Mouse (Mus musculus) liver, embryonic 16.5 days (tissue): ENCODE results near the gene Plau. TPM values are rescaled to one million over a fixed set of nuclear protein-coding genes. Genes with fewer than 3 reads are reported as not detected.
A peak's percentile ranks its signal among the peaks of the same experiment; 100 is the strongest.

Source experiments
- ATAC-seq: fragments of 200-750 bp; cut with Nextera tagmentation; 2 replicates; pipeline ENCODE4 v1.8.0; 2017; ENCODE audit warnings: low read depth, mild to moderate bottlenecking, moderate number of reproducible peaks, moderate library complexity
- H3K27ac ChIP-seq: fragments of 300-500 bp; sonication (generic); 2 replicates; pipeline ENCODE4 v1.5.1; 2014; ENCODE audit warnings: mild to moderate bottlenecking, low read length
- H3K27me3 ChIP-seq: fragments of 300-500 bp; sonication (generic); 2 replicates; pipeline ENCODE4 v1.6.1; 2014; ENCODE audit warnings: low read depth, low read length, mixed read lengths; ENCODE audit not compliant: control insufficient read depth, insufficient read depth
- H3K36me3 ChIP-seq: fragments of 300-500 bp; sonication (generic); 2 replicates; pipeline ENCODE4 v1.6.1; 2014; ENCODE audit warnings: mild to moderate bottlenecking; ENCODE audit not compliant: control insufficient read depth, insufficient read depth
- H3K4me1 ChIP-seq: fragments of 300-500 bp; sonication (generic); 2 replicates; pipeline ENCODE4 v1.6.1; 2014; ENCODE audit warnings: low read depth, low read length, mixed read lengths; ENCODE audit not compliant: control insufficient read depth
- H3K4me2 ChIP-seq: fragments of 300-500 bp; sonication (generic); 2 replicates; pipeline ENCODE4 v1.6.1; 2014; ENCODE audit warnings: low read depth, low read length, mixed read lengths
- H3K4me3 ChIP-seq: fragments of 300-500 bp; sonication (generic); 2 replicates; pipeline ENCODE4 v1.5.1; 2014; ENCODE audit warnings: low read depth, mild to moderate bottlenecking, low read length
- H3K9ac ChIP-seq: fragments of 300-500 bp; sonication (generic); 2 replicates; pipeline ENCODE4 v1.6.1; 2014; ENCODE audit warnings: low read depth, low read length
- H3K9me3 ChIP-seq: fragments of 300-500 bp; sonication (generic); replicated peaks from 2 replicates; pipeline ENCODE4 v1.6.1; 2016; ENCODE audit warnings: low read length; ENCODE audit not compliant: control insufficient read depth
- WGBS: fragments of 180-500 bp; shearing (Covaris S2); extraction: QIAGEN DNeasy Blood & Tissue Kit; methylation state at CpG from one replicate; pipeline ENCODE4 v1.1.7; 2014; ENCODE audit not compliant: insufficient replicate concordance; 5-methylcytosine and 5-hydroxymethylcytosine counted together
- polyA plus RNA-seq: library from polyadenylated mRNA; unstranded; fragments of >200 nt; fragmentation: Nextera tagmentation; extraction: Ambion mirVana; gene quantifications from 2 replicates; pipeline ENCODE4 v1.2.1, GENCODE M21; 2015

Plau gene
- polyA plus RNA-seq, 1 experiment from 2014 or later, result 1.2 TPM

DNA sequence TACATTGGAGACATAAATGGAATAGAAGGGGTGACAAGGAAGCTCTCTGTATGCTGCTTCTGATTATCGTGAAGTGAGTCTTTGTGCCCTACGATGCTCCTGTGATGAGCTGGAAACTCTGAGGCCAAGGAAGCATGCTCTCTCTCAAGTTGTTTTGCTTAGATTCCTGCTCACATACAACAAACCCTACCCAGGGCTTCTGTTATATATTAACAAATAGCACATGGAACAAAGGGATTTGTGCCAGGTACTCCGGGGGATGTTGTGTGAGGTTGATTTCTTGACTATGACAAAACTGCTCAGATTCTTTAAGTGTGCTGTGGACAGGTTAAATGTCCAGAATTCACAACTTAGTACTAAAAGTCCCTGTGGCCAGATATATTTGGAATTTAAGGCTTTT is 33.6 kb downstream of the Plau start:
- Histone ChIP-seq H3K4me1 (peaks cover 9% of the 10 kb centered on the region), H3K27me3 (no peaks in the 10 kb centered on the region), H3K36me3 (no peaks in the 10 kb centered on the region), H3K27ac (no peak overlapping the region), H3K4me3 (no peak overlapping the region), H3K4me2 (no peak overlapping the region), H3K9me3 (no peaks in the 10 kb centered on the region), H3K9ac (no peak overlapping the region)
- ATAC-seq, result no peak
- 78% methylated on average over 3 of the region's 3 CpGs for WGBS

DNA sequence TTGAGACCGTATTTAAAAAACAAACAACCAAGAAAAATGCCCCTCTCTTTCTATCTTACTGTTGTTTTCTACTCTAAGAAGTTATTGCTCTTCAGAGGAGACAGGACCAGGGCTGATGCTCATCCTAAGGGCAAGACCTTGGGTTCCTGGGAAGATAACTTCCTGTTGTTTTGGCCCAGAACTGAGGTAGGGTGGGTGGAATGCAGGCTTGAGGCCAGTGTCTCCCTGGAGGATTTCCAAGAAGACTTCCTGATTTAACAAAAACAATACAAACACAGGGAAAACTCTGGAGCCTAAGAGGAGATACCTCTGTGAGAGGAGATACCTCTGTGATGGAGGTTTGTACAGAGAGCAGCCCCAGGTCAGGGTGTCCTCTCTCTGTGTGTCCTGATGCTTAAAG is 35.0 kb downstream of the Plau start:
- Histone ChIP-seq H3K36me3 (no peaks in the 10 kb centered on the region), H3K4me3 (no peak overlapping the region), H3K9ac (no peak overlapping the region), H3K4me1 (peaks cover 9% of the 10 kb centered on the region), H3K9me3 (no peaks in the 10 kb centered on the region), H3K4me2 (no peak overlapping the region), H3K27ac (no peak overlapping the region), H3K27me3 (no peaks in the 10 kb centered on the region)
- WGBS, result 74% methylated on average over 1 of the region's 1 CpGs
- no peak for ATAC-seq

DNA sequence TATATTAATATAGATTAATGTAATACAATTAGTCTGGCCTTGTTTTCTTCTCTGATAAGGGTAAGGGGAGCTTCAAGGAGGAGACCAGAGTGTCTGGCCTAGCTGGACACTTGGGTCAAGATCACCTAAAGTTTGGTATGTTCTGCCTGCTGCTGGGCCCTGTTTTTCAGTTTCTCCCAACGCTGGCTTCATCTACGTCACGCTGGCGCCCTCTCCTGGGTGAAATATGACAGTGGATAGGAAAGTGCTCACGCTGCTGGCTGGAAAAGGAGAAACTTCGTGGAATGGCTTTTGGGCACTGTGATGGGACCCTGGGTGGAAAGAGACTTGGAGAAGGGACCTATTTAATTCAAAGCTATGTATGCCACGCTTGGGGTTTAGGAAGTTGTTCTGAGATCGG is 36.8 kb downstream of the Plau start:
- Histone ChIP-seq H3K4me3 (no peak overlapping the region), H3K36me3 (no peaks in the 10 kb centered on the region), H3K9ac (peak overlapping the region; percentile 25; the same call in 1 of the 2 replicates), H3K27me3 (no peaks in the 10 kb centered on the region), H3K4me2 (peak overlapping the region; percentile 27; the same call in 1 of the 2 replicates), H3K27ac (no peak overlapping the region), H3K9me3 (no peaks in the 10 kb centered on the region), H3K4me1 (peaks cover 9% of the 10 kb centered on the region)
- ATAC-seq, result no peak
- WGBS, result 1% methylated on average over 8 of the region's 8 CpGs

DNA sequence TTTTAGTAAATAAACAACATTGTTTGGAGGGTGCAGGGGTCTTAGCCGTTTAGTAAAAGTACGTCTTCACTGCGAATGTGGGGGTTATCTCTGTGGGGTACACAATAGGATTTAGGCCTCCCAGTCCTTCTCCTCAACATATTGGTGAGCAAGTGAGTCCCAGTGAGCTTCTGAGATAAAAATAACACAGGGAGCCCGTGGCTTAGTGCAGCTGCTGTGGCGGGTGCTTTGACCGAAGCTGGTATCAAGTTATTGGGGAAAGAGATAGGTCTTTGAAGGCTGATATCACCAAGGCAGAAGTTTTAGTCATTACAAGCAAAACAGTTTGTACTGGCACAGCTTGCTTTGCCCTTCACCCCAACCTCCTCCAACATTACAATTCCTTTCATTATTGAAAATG is 37.5 kb downstream of the Plau start:
- Histone ChIP-seq H3K27ac (no peak overlapping the region), H3K9ac (peak overlapping the region; percentile 25), H3K36me3 (no peaks in the 10 kb centered on the region), H3K4me2 (peak overlapping the region; percentile 27), H3K9me3 (no peaks in the 10 kb centered on the region), H3K4me3 (no peak overlapping the region), H3K4me1 (peaks cover 9% of the 10 kb centered on the region), H3K27me3 (no peaks in the 10 kb centered on the region)
- 6% methylated on average over 6 of the region's 6 CpGs for WGBS
- ATAC-seq, result no peak

DNA sequence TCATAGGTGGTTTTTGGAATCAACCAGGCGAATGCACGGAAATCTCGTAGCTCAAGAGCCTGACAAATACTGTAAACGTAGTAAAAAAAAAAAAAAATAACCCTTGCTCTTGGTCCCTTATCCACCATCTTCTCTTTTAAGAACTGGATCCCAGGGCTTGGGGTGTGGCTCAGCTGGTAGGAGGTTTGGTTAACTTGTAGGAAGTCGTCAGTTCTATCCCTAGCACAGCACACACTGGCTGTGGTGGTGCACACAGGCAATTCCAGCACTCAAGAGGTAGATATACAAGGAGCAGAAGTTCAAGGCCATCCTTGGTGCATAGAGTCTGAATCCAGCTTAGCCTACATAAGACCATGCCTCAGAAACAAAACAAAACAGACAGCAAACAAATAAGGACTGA is 48.2 kb downstream of the Plau start:
- H3K4me1 ChIP-seq, result peaks cover 19% of the 10 kb centered on the region
- H3K4me3 ChIP-seq, result peak overlapping the region; percentile 18; the same call in 1 of the 2 replicates
- no peak overlapping the region for H3K9ac ChIP-seq
- peak overlapping the region; percentile 79; the same call in 1 of the 2 replicates for H3K27ac ChIP-seq
- H3K4me2 ChIP-seq, result peak overlapping the region; percentile 50
- peak; percentile 62; the same call in 1 of the 2 replicates for ATAC-seq
- no peaks in the 10 kb centered on the region for H3K36me3 ChIP-seq
- no peaks in the 10 kb centered on the region for H3K9me3 ChIP-seq
- WGBS, result 21% methylated on average over 5 of the region's 5 CpGs
- H3K27me3 ChIP-seq, result no peaks in the 10 kb centered on the region

DNA sequence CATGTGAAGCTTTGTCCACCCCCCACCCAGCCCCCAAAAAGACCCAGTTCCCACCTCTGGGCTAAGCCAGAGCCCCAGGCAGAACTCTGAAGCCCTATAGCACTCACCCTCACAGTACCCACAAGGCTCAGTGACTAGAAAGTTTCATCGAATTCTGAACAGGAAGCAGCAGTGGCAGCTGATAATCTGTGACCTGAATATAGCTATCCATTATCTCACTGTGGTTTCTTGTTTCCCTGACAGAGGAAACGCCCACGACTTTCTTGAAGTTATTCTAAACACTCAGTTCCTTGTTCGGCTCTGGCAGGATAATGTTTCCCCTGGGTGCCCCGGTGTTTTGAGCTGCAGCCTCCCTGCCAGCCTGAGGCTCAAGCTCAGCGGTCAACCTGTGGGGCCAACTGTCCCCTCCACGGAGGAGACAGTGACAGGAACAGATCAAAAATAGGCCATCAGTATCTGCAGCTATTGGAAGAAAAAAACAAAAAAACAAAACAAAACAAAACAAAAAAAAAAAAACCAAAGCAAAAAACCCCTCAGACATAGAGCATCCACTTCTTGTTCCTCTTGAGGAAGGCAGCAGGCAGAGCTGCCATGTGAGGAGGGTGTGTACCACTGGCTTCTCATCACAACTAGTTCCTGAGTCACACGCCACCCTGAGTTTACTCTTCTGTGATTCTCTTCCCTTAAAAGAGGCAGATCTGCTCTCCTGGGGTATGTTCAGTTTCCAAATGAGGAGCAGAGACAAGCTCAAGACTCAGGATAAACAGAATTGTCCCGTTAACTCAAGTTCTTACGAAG is 48.8 kb downstream of the Plau start:
- peak overlapping the region; percentile 79 for H3K27ac ChIP-seq
- H3K4me3 ChIP-seq, result peak overlapping the region; percentile 18
- H3K4me2 ChIP-seq, result peak overlapping the region; percentile 50
- H3K36me3 ChIP-seq, result no peaks in the 10 kb centered on the region
- 17% methylated on average over 10 of the region's 10 CpGs for WGBS
- peaks cover 19% of the 10 kb centered on the region for H3K4me1 ChIP-seq
- H3K9ac ChIP-seq, result no peak overlapping the region
- peak; percentile 87 for ATAC-seq
- no peaks in the 10 kb centered on the region for H3K9me3 ChIP-seq
- H3K27me3 ChIP-seq, result no peaks in the 10 kb centered on the region

DNA sequence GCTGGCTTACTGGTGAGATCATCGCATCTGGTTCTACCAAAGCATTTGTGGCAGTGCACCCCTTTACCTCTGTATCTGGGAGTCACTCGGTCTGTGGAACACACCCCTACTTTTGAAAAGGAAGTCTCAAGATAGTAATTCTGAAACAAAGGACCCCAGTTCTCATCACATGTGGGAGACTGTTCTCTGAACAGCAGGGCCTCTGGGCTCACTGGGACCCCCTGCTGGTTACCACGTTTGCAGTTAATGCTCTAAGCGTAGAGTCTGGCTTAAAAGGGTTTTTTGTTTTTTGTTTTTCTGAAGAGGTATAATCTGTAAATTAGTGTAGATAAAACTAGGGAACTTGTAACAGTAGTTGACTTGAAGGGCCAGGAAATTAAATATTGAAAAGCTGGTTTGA is 49.8 kb downstream of the Plau start:
- Histone ChIP-seq H3K9ac (no peak overlapping the region), H3K4me1 (peaks cover 19% of the 10 kb centered on the region), H3K4me2 (no peak overlapping the region), H3K4me3 (no peak overlapping the region), H3K27me3 (no peaks in the 10 kb centered on the region), H3K36me3 (no peaks in the 10 kb centered on the region), H3K9me3 (no peaks in the 10 kb centered on the region), H3K27ac (peak overlapping the region; percentile 79; the same call in 1 of the 2 replicates)
- 30% methylated on average over 4 of the region's 4 CpGs for WGBS
- ATAC-seq, result no peak

DNA sequence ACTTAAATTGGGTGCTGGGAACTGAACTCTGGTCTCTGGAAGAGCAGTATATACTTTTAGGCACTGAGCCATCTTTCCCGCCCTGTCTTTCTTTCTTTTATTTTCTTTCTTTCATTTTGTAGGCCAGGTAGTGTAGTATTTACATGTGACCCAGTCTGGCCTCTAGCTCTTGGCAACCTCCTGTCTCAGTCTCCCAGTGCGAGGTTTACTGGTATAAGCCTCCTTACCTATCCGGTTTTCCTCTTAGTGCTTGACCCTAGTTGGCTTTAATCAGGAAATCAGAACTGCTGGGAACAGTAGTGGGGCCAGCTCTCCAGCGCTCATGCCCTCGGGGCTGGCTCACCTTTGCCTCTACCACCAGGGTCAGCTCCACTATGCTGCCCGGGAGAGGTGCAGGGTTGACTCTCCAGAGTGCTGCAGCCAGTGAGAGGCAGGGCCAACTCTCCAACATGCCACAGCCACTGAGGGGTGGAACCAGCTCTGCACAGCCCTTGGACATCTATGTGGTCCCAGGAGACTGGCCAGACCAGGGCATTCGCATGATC is 51.2 kb downstream of the Plau start:
- Histone ChIP-seq H3K27ac (no peak overlapping the region), H3K9me3 (no peaks in the 10 kb centered on the region), H3K4me3 (no peak overlapping the region), H3K4me1 (peaks cover 19% of the 10 kb centered on the region), H3K36me3 (no peaks in the 10 kb centered on the region), H3K27me3 (no peaks in the 10 kb centered on the region), H3K4me2 (no peak overlapping the region), H3K9ac (no peak overlapping the region)
- 77% methylated on average over 7 of the region's 7 CpGs for WGBS
- ATAC-seq, result no peak

DNA sequence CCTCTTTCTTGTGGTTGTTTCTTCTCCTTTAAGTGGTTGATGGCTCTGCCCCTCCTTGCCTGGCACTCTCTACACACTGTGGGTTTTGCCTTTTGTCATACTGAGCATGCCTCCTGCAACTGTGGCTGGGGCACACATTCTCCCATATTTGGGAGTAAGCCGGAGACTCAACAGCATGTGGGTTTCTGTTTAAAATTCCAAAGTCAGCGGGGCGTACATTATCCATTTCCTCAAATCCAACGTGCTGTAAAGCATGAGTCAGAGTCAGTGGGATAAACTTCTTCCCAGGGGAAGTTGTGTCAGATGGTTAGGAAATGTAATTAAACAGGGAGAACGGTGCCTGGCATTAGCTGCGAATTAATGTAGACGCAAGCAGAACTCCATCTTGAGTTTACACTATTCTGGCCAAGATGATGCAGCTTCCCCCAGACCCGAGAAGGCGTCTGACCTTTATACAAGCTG is 55.5 kb downstream of the Plau start:
- Histone ChIP-seq H3K4me1 (no peaks in the 10 kb centered on the region), H3K27ac (no peak overlapping the region)
- ATAC-seq, result no peak

More for the DNA sequence above, 55.5 kb downstream of the Plau start:
- WGBS, result 42% methylated on average over 9 of the region's 9 CpGs
- Histone ChIP-seq H3K27me3 (no peaks in the 10 kb centered on the region), H3K4me3 (no peak overlapping the region), H3K9ac (no peak overlapping the region), H3K36me3 (no peaks in the 10 kb centered on the region), H3K9me3 (no peaks in the 10 kb centered on the region), H3K4me2 (no peak overlapping the region)
